ENCODE assay signal across 24 mouse cellular contexts in genomic region chr5:106083786-106084185, GRCm38 (mm10).
"Had no signal": no experiment of that assay in that cellular context is flagged by ENCODE, and none has a peak within 500 bp of the region (broad histone marks: within the 10 kb centered on the region; RNA-seq: fewer than 3 reads in every experiment).

No protein-coding gene starts in this region.

- H3K4me2 ChIP-seq: heart, embryonic 11.5 days; heart, embryonic 13.5 days; heart, embryonic 15.5 days; hindbrain, embryonic 12.5 days; hindbrain, embryonic 14.5 days; intestine, embryonic 15.5 days; limb, embryonic 13.5 days; limb, embryonic 15.5 days; liver, embryonic 13.5 days; liver, embryonic 15.5 days had no signal

- H3K4me3 ChIP-seq: heart, embryonic 13.5 days; heart, embryonic 15.5 days; hindbrain, embryonic 12.5 days; intestine, embryonic 15.5 days; layer of hippocampus, adult 2 months; limb, embryonic 13.5 days; limb, embryonic 15.5 days; liver, embryonic 13.5 days; liver, embryonic 15.5 days had no signal

- H3K27ac ChIP-seq: heart, embryonic 13.5 days; heart, embryonic 15.5 days; hindbrain, embryonic 12.5 days; hindbrain, embryonic 14.5 days; intestine, embryonic 15.5 days; layer of hippocampus, adult 2 months; limb, embryonic 13.5 days; limb, embryonic 15.5 days; liver, embryonic 13.5 days; liver, embryonic 15.5 days had no signal

- ATAC-seq: hindbrain, embryonic 16.5 days; inflammation-experienced regulatory T-cells, adult 6 months; intestine, embryonic 15.5 days; intestine, postnatal 0 days had no signal

- H3K9me3 ChIP-seq: heart, embryonic 13.5 days; heart, embryonic 15.5 days; intestine, embryonic 15.5 days; limb, embryonic 15.5 days; liver, embryonic 13.5 days; liver, embryonic 15.5 days had no signal

- DNase-seq: gastrocnemius, postnatal 14 days; gastrocnemius, postnatal 36 days; heart, adult 18-20 months; heart, postnatal 14 days; kidney, adult 18-20 months; kidney, adult 8-10 months; kidney, postnatal 10 days; kidney, postnatal 25 days; kidney, postnatal 4 days; left cerebral cortex, postnatal 4 days; liver, embryonic 13.5 days had no signal

- H3K4me1 ChIP-seq: heart, embryonic 13.5 days; heart, embryonic 15.5 days; hindbrain, embryonic 12.5 days; intestine, embryonic 15.5 days; limb, embryonic 13.5 days; limb, embryonic 15.5 days; liver, embryonic 13.5 days; liver, embryonic 15.5 days had no signal

- H3K27me3 ChIP-seq: heart, embryonic 13.5 days; heart, embryonic 15.5 days; hindbrain, embryonic 12.5 days; intestine, embryonic 15.5 days; limb, embryonic 13.5 days; limb, embryonic 15.5 days; liver, embryonic 13.5 days; liver, embryonic 15.5 days had no signal

- H3K9ac ChIP-seq: heart, embryonic 13.5 days; heart, embryonic 15.5 days; hindbrain, embryonic 12.5 days; hindbrain, embryonic 14.5 days; intestine, embryonic 15.5 days; limb, embryonic 13.5 days; limb, embryonic 15.5 days; liver, embryonic 13.5 days; liver, embryonic 15.5 days had no signal

- H3K36me3 ChIP-seq: heart, embryonic 13.5 days; heart, embryonic 15.5 days; hindbrain, embryonic 12.5 days; intestine, embryonic 15.5 days; limb, embryonic 13.5 days; limb, embryonic 15.5 days; liver, embryonic 13.5 days; liver, embryonic 15.5 days had no signal
